Mouse (Mus musculus) liver, embryonic 14.5 days (tissue): ENCODE results near the gene Bok. TPM values are rescaled to one million over a fixed set of nuclear protein-coding genes. Genes with fewer than 3 reads are reported as not detected.

ENCODE experiments used
- ATAC-seq: fragments of 200-750 bp; cut with Nextera tagmentation; 2 replicates; pipeline ENCODE4 v1.8.0; 2017; ENCODE audit warnings: moderate number of reproducible peaks, mild to moderate bottlenecking, moderate library complexity; ENCODE audit not compliant: insufficient read depth
- DNase-seq, 3 experiments: peaks; one replicate each; pipeline ENCODE4 v3.0.0-alpha.2; 2012 to 2013; ENCODE audit warnings: low read depth in 3 of 3, low spot score in 3 of 3
- H3K27ac ChIP-seq: fragments of 300-500 bp; sonication (generic); 2 replicates; pipeline ENCODE4 v1.5.1; 2014; ENCODE audit warnings: moderate library complexity, mild to moderate bottlenecking, control low read depth, inconsistent platforms
- H3K27me3 ChIP-seq: fragments of 300-500 bp; sonication (generic); 2 replicates; pipeline ENCODE4 v1.6.1; 2014; ENCODE audit warnings: mild to moderate bottlenecking, low read length, moderate library complexity; ENCODE audit not compliant: control insufficient read depth, insufficient read depth
- H3K36me3 ChIP-seq: fragments of 300-500 bp; sonication (generic); replicated peaks from 2 replicates; pipeline ENCODE4 v1.6.1; 2014; ENCODE audit warnings: low read depth; ENCODE audit not compliant: control insufficient read depth, insufficient read depth
- H3K4me1 ChIP-seq, 2 experiments: fragments of 200-500 bp in 1 of 2; fragments of 300-500 bp in 1 of 2; sonication (generic) in 1 of 2; replicated peaks; 2 replicates each; pipeline ENCODE4 v1.6.1; 2012 to 2014; ENCODE audit warnings: antibody characterized with exemption in 1 of 2, inconsistent platforms in 1 of 2, low read length in 1 of 2; ENCODE audit not compliant: control insufficient read depth in 2 of 2, insufficient read depth in 2 of 2
- H3K4me2 ChIP-seq: fragments of 300-500 bp; sonication (generic); 2 replicates; pipeline ENCODE4 v1.6.1; 2014; ENCODE audit warnings: low read depth, mild to moderate bottlenecking, control low read depth, moderate library complexity
- H3K4me3 ChIP-seq, 2 experiments: fragments of 200-500 bp in 1 of 2; fragments of 300-500 bp in 1 of 2; sonication (generic) in 1 of 2; 2 replicates each; pipeline ENCODE4 v1.5.1; 2012 to 2014; ENCODE audit warnings: low read depth in 2 of 2, low read length in 2 of 2, mild to moderate bottlenecking in 2 of 2, control low read depth in 1 of 2, inconsistent platforms in 1 of 2, moderate library complexity in 1 of 2; ENCODE audit not compliant: insufficient read depth in 1 of 2
- H3K9ac ChIP-seq: fragments of 300-500 bp; sonication (generic); replicated peaks from 2 replicates; pipeline ENCODE4 v1.6.1; 2014; ENCODE audit warnings: mild to moderate bottlenecking, control low read depth, moderate library complexity
- H3K9me3 ChIP-seq: fragments of 300-500 bp; sonication (generic); 2 replicates; pipeline ENCODE4 v1.6.1; 2016; ENCODE audit warnings: low read length, mixed read lengths; ENCODE audit not compliant: control insufficient read depth
- CTCF ChIP-seq: IDR thresholded peaks from 2 replicates; pipeline ENCODE4 v1.5.1; 2016; ENCODE audit warnings: antibody characterized with exemption, low read depth, control low read depth
- EP300 ChIP-seq: IDR thresholded peaks from 2 replicates; pipeline ENCODE4 v1.6.1; 2016; ENCODE audit warnings: antibody characterized with exemption, low read depth
- WGBS: fragments of 180-500 bp; shearing (Covaris S2); extraction: QIAGEN DNeasy Blood & Tissue Kit; methylation state at CpG from one replicate; pipeline ENCODE4 v1.1.7; 2014; ENCODE audit not compliant: insufficient replicate concordance; 5-methylcytosine and 5-hydroxymethylcytosine counted together
- polyA plus RNA-seq, 2 experiments: library from polyadenylated mRNA; depleted of rRNA in 1 of 2; stranded (reverse) in 1 of 2; unstranded in 1 of 2; fragments of >200 nt; fragmentation: Nextera tagmentation in 1 of 2; extraction: Ambion mirVana in 1 of 2; gene quantifications; 2 replicates each; pipeline versions ENCODE4 v1.2.1 to v1.2.3; 2012 to 2014

Bok gene
- polyA plus RNA-seq (2012; rRNA removed): 1.9 TPM in 2 replicates
- polyA plus RNA-seq (2014; fragmentation: Nextera tagmentation; extraction: Ambion mirVana): 2.8 and 3.0 TPM in 2 replicates

GRCm38 (mm10) chr1:93685401-93686244 is at the start of gene Bok:
TSS of gene Bok (plus strand) at chr1:93685660.
- peak within 1 kb of the TSS; percentile 54 for H3K4me2 ChIP-seq
- ATAC-seq (no peak), DNase-seq (no peak)
- WGBS: 1% methylated on average over 78 of the region's 78 CpGs
- TF ChIP-seq EP300 (no peak), CTCF (no peak)
- H3K4me3 ChIP-seq: peak within 1 kb of the TSS; percentile 25 to 48
- no peak within 1 kb of the TSS for H3K27ac ChIP-seq
- peaks cover 30% of the 10 kb centered on the region for H3K27me3 ChIP-seq
- H3K4me1 ChIP-seq: no peaks in the 10 kb centered on the region; a peak in 1 of 4 replicates
- no peaks in the 10 kb centered on the region for H3K9me3 ChIP-seq
- H3K36me3 ChIP-seq: no peaks in the 10 kb centered on the region
- H3K9ac ChIP-seq: no peak within 1 kb of the TSS

GRCm38 (mm10) chr1:93636211-93636897 is 49.1 kb upstream of the Bok start:
- Histone ChIP-seq H3K27ac (peak overlapping the region; percentile 26), H3K9me3 (no peaks in the 10 kb centered on the region), H3K27me3 (no peaks in the 10 kb centered on the region), H3K36me3 (no peaks in the 10 kb centered on the region), H3K4me1 (peaks cover 7 to 24% of the 10 kb centered on the region in 2 experiments), H3K4me3 (peak overlapping the region; percentile 73 to 86), H3K9ac (peak overlapping the region; percentile 73), H3K4me2 (peak overlapping the region; percentile 81)
- peak; percentile 31; the same call in 1 of the 2 replicates for TF ChIP-seq CTCF
- no peak for TF ChIP-seq EP300
- ATAC-seq (no peak), DNase-seq (peak in 1 of 3 experiments; percentile 38)
- 24% methylated on average over 7 of the region's 7 CpGs for WGBS

GRCm38 (mm10) chr1:93641978-93642377 is 43.5 kb upstream of the Bok start:
- no peak for TF ChIP-seq CTCF
- no peak for TF ChIP-seq EP300
- H3K36me3 ChIP-seq: no peaks in the 10 kb centered on the region
- H3K27me3 ChIP-seq: no peaks in the 10 kb centered on the region
- no peak overlapping the region for H3K9ac ChIP-seq
- 67% methylated on average over 2 of the region's 2 CpGs for WGBS
- no peak overlapping the region for H3K4me3 ChIP-seq
- no peak overlapping the region for H3K4me2 ChIP-seq
- DNase-seq (no peak), ATAC-seq (no peak)
- H3K27ac ChIP-seq: no peak overlapping the region
- H3K9me3 ChIP-seq: no peaks in the 10 kb centered on the region
- no peaks in the 10 kb centered on the region for H3K4me1 ChIP-seq

GRCm38 (mm10) chr1:93642692-93643091 is 42.8 kb upstream of the Bok start:
- no peaks in the 10 kb centered on the region for H3K9me3 ChIP-seq
- DNase-seq (no peak), ATAC-seq (no peak)
- H3K27me3 ChIP-seq: no peaks in the 10 kb centered on the region
- no peaks in the 10 kb centered on the region for H3K36me3 ChIP-seq
- TF ChIP-seq EP300 (no peak), CTCF (no peak)
- H3K4me3 ChIP-seq: no peak overlapping the region
- H3K9ac ChIP-seq: no peak overlapping the region
- no peak overlapping the region for H3K4me2 ChIP-seq
- H3K4me1 ChIP-seq: no peaks in the 10 kb centered on the region
- no peak overlapping the region for H3K27ac ChIP-seq
- WGBS: 69% methylated on average over 2 of the region's 2 CpGs
